Mouse (Mus musculus) heart, embryonic 13.5 days (tissue): Measurements from ENCODE around the gene Tmem245. TPM values are rescaled to one million over a fixed set of nuclear protein-coding genes. Genes with fewer than 3 reads are reported as not detected.
"Not testable (repeated sequence)": the region's sequence is repeated elsewhere in the genome, so short reads cannot be mapped to it uniquely, and the experiment has no call there.

ENCODE experiments used
- ATAC-seq: fragments of 200-750 bp; cut with Nextera tagmentation; 2 replicates; pipeline ENCODE4 v1.8.0; 2017; ENCODE audit warnings: moderate TSS enrichment; ENCODE audit not compliant: insufficient number of reproducible peaks, low FRiP score, low TSS enrichment; ENCODE audit errors: extremely low read depth
- H3K27ac ChIP-seq: fragments of 300-500 bp; sonication (generic); replicated peaks from 2 replicates; pipeline ENCODE4 v1.5.1; 2015; ENCODE audit warnings: moderate library complexity, mild to moderate bottlenecking, inconsistent platforms
- H3K27me3 ChIP-seq: fragments of 300-500 bp; sonication (generic); replicated peaks from 2 replicates; pipeline ENCODE4 v1.6.1; 2015; ENCODE audit warnings: mild to moderate bottlenecking, inconsistent platforms
- H3K36me3 ChIP-seq: fragments of 300-500 bp; sonication (generic); 2 replicates; pipeline ENCODE4 v1.6.1; 2015; ENCODE audit warnings: mild to moderate bottlenecking, inconsistent platforms
- H3K4me1 ChIP-seq: fragments of 300-500 bp; sonication (generic); 2 replicates; pipeline ENCODE4 v1.6.1; 2015; ENCODE audit warnings: inconsistent platforms
- H3K4me2 ChIP-seq: fragments of 300-500 bp; sonication (generic); 2 replicates; pipeline ENCODE4 v1.6.1; 2015; ENCODE audit warnings: inconsistent platforms, mild to moderate bottlenecking, moderate library complexity
- H3K4me3 ChIP-seq: fragments of 300-500 bp; sonication (generic); 2 replicates; pipeline ENCODE4 v1.5.1; 2015; ENCODE audit warnings: moderate library complexity, mild to moderate bottlenecking, inconsistent platforms
- H3K9ac ChIP-seq: fragments of 300-500 bp; sonication (generic); 2 replicates; pipeline ENCODE4 v1.6.1; 2015; ENCODE audit warnings: inconsistent platforms, mild to moderate bottlenecking, moderate library complexity
- H3K9me3 ChIP-seq: fragments of 300-500 bp; sonication (generic); 2 replicates; pipeline ENCODE4 v1.6.1; 2016; ENCODE audit warnings: inconsistent platforms
- WGBS: fragments of 180-500 bp; shearing (Covaris S2); methylation state at CpG from one replicate; pipeline ENCODE4 v1.1.7; 2015; ENCODE audit warnings: mixed read lengths; 5-methylcytosine and 5-hydroxymethylcytosine counted together
- polyA plus RNA-seq: library from polyadenylated mRNA; unstranded; fragments of >200 nt; fragmentation: Nextera tagmentation; extraction: Ambion mirVana; gene quantifications from 2 replicates; pipeline ENCODE4 v1.2.1, GENCODE M21; 2015

Tmem245 gene
- polyA plus RNA-seq, 1 experiment from 2014 or later: 14.9 TPM

GRCm38 (mm10) chr4:56897511-56897910 is 49.7 kb downstream of the Tmem245 start:
- Histone ChIP-seq H3K4me2 (no peak overlapping the region), H3K9ac (no peak overlapping the region), H3K27me3 (no peaks in the 10 kb centered on the region), H3K36me3 (peaks cover 83% of the 10 kb centered on the region), H3K27ac (no peak overlapping the region), H3K9me3 (peaks cover 7% of the 10 kb centered on the region; the same call in 1 of the 2 replicates), H3K4me3 (no peak overlapping the region), H3K4me1 (peaks cover 15% of the 10 kb centered on the region)
- WGBS: 70% methylated on average over 3 of the region's 3 CpGs
- no peak for ATAC-seq

GRCm38 (mm10) chr4:56894196-56894595 is 53.0 kb downstream of the Tmem245 start:
- Histone ChIP-seq H3K27ac (no peak overlapping the region), H3K9ac (no peak overlapping the region), H3K27me3 (no peaks in the 10 kb centered on the region), H3K9me3 (no peaks in the 10 kb centered on the region), H3K4me3 (no peak overlapping the region), H3K4me2 (no peak overlapping the region), H3K4me1 (peaks cover 27% of the 10 kb centered on the region), H3K36me3 (peaks cover 70% of the 10 kb centered on the region)
- 88% methylated on average over 3 of the region's 3 CpGs for WGBS
- ATAC-seq: no peak

- WGBS: 65% methylated on average over 6 of the region's 6 CpGs
- Histone ChIP-seq H3K4me2 (no peak overlapping the region), H3K4me1 (peaks cover 24% of the 10 kb centered on the region), H3K4me3 (no peak overlapping the region), H3K9me3 (no peaks in the 10 kb centered on the region), H3K36me3 (peaks cover 67% of the 10 kb centered on the region), H3K9ac (no peak overlapping the region), H3K27me3 (no peaks in the 10 kb centered on the region), H3K27ac (peak overlapping the region; percentile 8)
- no peak for ATAC-seq
Observed at GRCm38 (mm10) chr4:56892501-56893115, 54.6 kb downstream of the Tmem245 start.

GRCm38 (mm10) chr4:56888483-56888882 is 58.8 kb downstream of the Tmem245 start:
- ATAC-seq: no peak; the same call in 1 of the 2 replicates
- no peaks in the 10 kb centered on the region for H3K27me3 ChIP-seq
- H3K9me3 ChIP-seq: no peaks in the 10 kb centered on the region
- no peak overlapping the region for H3K4me3 ChIP-seq
- H3K36me3 ChIP-seq: peaks cover 68% of the 10 kb centered on the region
- H3K4me2 ChIP-seq: no peak overlapping the region
- no peak overlapping the region for H3K27ac ChIP-seq
- no peak overlapping the region for H3K9ac ChIP-seq
- H3K4me1 ChIP-seq: peaks cover 35% of the 10 kb centered on the region
- 57% methylated on average over 5 of the region's 5 CpGs for WGBS

- Histone ChIP-seq H3K4me2 (no peak overlapping the region), H3K4me3 (no peak overlapping the region), H3K36me3 (peaks cover 78% of the 10 kb centered on the region), H3K27ac (no peak overlapping the region), H3K4me1 (peaks cover 31% of the 10 kb centered on the region), H3K9ac (no peak overlapping the region), H3K9me3 (no peaks in the 10 kb centered on the region), H3K27me3 (no peaks in the 10 kb centered on the region)
- 42% methylated on average over 6 of the region's 6 CpGs for WGBS
- ATAC-seq: no peak
Observed at GRCm38 (mm10) chr4:56886286-56886979, 60.8 kb downstream of the Tmem245 start.

GRCm38 (mm10) chr4:56880036-56880703 is 67.1 kb downstream of the Tmem245 start:
- ATAC-seq: 0 out of 2 replicates have a peak, but pooled peaks have one; percentile 37
- Histone ChIP-seq H3K9ac (no peak overlapping the region), H3K36me3 (peaks cover 66% of the 10 kb centered on the region), H3K4me3 (no peak overlapping the region), H3K4me2 (peak overlapping the region; percentile 6; the same call in 1 of the 2 replicates), H3K9me3 (no peaks in the 10 kb centered on the region), H3K4me1 (peaks cover 50% of the 10 kb centered on the region), H3K27ac (peak overlapping the region; percentile 79), H3K27me3 (no peaks in the 10 kb centered on the region)
- WGBS: 37% methylated on average over 11 of the region's 11 CpGs

- WGBS: 87% methylated on average over 7 of the region's 7 CpGs
- Histone ChIP-seq H3K27ac (peak overlapping the region; percentile 79), H3K4me3 (no peak overlapping the region), H3K36me3 (peaks cover 64% of the 10 kb centered on the region), H3K9ac (no peak overlapping the region), H3K27me3 (no peaks in the 10 kb centered on the region), H3K4me1 (peaks cover 43% of the 10 kb centered on the region), H3K4me2 (no peak overlapping the region), H3K9me3 (no peaks in the 10 kb centered on the region)
- no peak for ATAC-seq
Observed at GRCm38 (mm10) chr4:56878971-56879370, 68.3 kb downstream of the Tmem245 start.

- H3K4me2 ChIP-seq, H3K27ac ChIP-seq, H3K27me3 ChIP-seq, H3K4me3 ChIP-seq, H3K9ac ChIP-seq, H3K9me3 ChIP-seq, ATAC-seq: not testable (repeated sequence)
- peaks cover 18% of the 10 kb centered on the region for H3K4me1 ChIP-seq
- 95% methylated on average over 11 of the region's 11 CpGs for WGBS
- peaks cover 45% of the 10 kb centered on the region for H3K36me3 ChIP-seq
Observed at GRCm38 (mm10) chr4:56870541-56870940, 76.7 kb downstream of the Tmem245 start.

GRCm38 (mm10) chr4:56867761-56868160 is 79.5 kb downstream of the Tmem245 start:
- Histone ChIP-seq H3K27me3 (no peaks in the 10 kb centered on the region), H3K4me1 (peaks cover 39% of the 10 kb centered on the region), H3K9me3 (no peaks in the 10 kb centered on the region), H3K9ac (no peak overlapping the region), H3K4me2 (no peak overlapping the region), H3K4me3 (no peak overlapping the region), H3K27ac (no peak overlapping the region), H3K36me3 (peaks cover 26% of the 10 kb centered on the region)
- no peak for ATAC-seq
- 80% methylated on average over 5 of the region's 5 CpGs for WGBS

- Histone ChIP-seq H3K27ac (peak overlapping the region; percentile 92), H3K4me3 (no peak overlapping the region), H3K9me3 (no peaks in the 10 kb centered on the region), H3K4me2 (no peak overlapping the region), H3K27me3 (no peaks in the 10 kb centered on the region), H3K36me3 (peaks cover 9% of the 10 kb centered on the region), H3K9ac (no peak overlapping the region), H3K4me1 (peaks cover 40% of the 10 kb centered on the region)
- ATAC-seq: no peak
- WGBS: 56% methylated on average over 4 of the region's 4 CpGs
Observed at GRCm38 (mm10) chr4:56865971-56866370, 81.3 kb downstream of the Tmem245 start.

GRCm38 (mm10) chr4:56865003-56865511 is 82.2 kb downstream of the Tmem245 start, which contains the start of gene Ctnnal1:
Ctnnal1 (minus strand) TSS chr4:56865188.
- Histone ChIP-seq H3K4me3 (peak within 1 kb of the TSS; percentile 90), H3K36me3 (peaks cover 3% of the 10 kb centered on the region; the same call in 1 of the 2 replicates), H3K4me1 (peaks cover 40% of the 10 kb centered on the region), H3K9ac (peak within 1 kb of the TSS; percentile 90), H3K27me3 (no peaks in the 10 kb centered on the region), H3K4me2 (peak within 1 kb of the TSS; percentile 93), H3K9me3 (no peaks in the 10 kb centered on the region), H3K27ac (peak within 1 kb of the TSS; percentile 92)
- WGBS: 1% methylated on average over 41 of the region's 45 CpGs
- peak; percentile 93 for ATAC-seq
